Mouse (Mus musculus): Measurements from ENCODE around the gene Cdk6. TPM values are rescaled to one million over a fixed set of nuclear protein-coding genes. Genes with fewer than 3 reads are reported as not detected.

Cdk6 gene
- polyA plus RNA-seq, 1 experiment: 30.9 TPM

- H3K27me3 ChIP-seq (ENCODE audit: control insufficient read depth, insufficient read depth, insufficient read length): no peaks in the 10 kb centered on the region
- no peak overlapping the region for H3ac ChIP-seq (ENCODE audit: control insufficient read depth, insufficient read length, low read depth)
- H3K36me3 ChIP-seq (ENCODE audit: control insufficient read depth, insufficient read depth): peaks cover 17% of the 10 kb centered on the region
- peaks cover 99% of the 10 kb centered on the region for H3K79me2 ChIP-seq (ENCODE audit: control insufficient read depth, insufficient read depth)
- TF ChIP-seq CTCF (IDR thresholded peaks at IDR 0.05; ENCODE audit: control insufficient read depth, insufficient read depth, insufficient read length) (no peak), MYOD1 (IDR thresholded peaks at IDR 0.05; ENCODE audit: control insufficient read depth, insufficient read length, low read depth) (no peak), USF1 (IDR thresholded peaks at IDR 0.05; ENCODE audit: low read depth) (no peak), MAX (IDR thresholded peaks at IDR 0.05) (no peak), CEBPB (IDR thresholded peaks at IDR 0.05; ENCODE audit: low read depth) (no peak), FOSL1 (IDR thresholded peaks at IDR 0.05; ENCODE audit: insufficient read depth, low read length, poor library complexity, severe bottlenecking) (no peak), MYOG (IDR thresholded peaks at IDR 0.05; ENCODE audit: control insufficient read depth, extremely low read depth, insufficient read length) (no peak)
- H3K79me3 ChIP-seq (ENCODE audit: low read depth): peaks cover 79% of the 10 kb centered on the region
- H3K4me3 ChIP-seq (ENCODE audit: insufficient read depth, poor library complexity, severe bottlenecking): no peak overlapping the region
Observed at GRCm38 (mm10) chr5:3374763-3375162, 33.5 kb downstream of the Cdk6 start.

GRCm38 (mm10) chr5:3376167-3376566 is 34.9 kb downstream of the Cdk6 start:
- no peak for TF ChIP-seq CTCF (IDR thresholded peaks at IDR 0.05; ENCODE audit: control insufficient read depth, insufficient read depth, insufficient read length)
- TF ChIP-seq MYOD1 (IDR thresholded peaks at IDR 0.05; ENCODE audit: control insufficient read depth, insufficient read length, low read depth): no peak
- no peak for TF ChIP-seq CEBPB (IDR thresholded peaks at IDR 0.05; ENCODE audit: low read depth)
- no peak for TF ChIP-seq USF1 (IDR thresholded peaks at IDR 0.05; ENCODE audit: low read depth)
- TF ChIP-seq MYOG (IDR thresholded peaks at IDR 0.05; ENCODE audit: control insufficient read depth, extremely low read depth, insufficient read length): no peak
- TF ChIP-seq MAX (IDR thresholded peaks at IDR 0.05): no peak
- no peak for TF ChIP-seq FOSL1 (IDR thresholded peaks at IDR 0.05; ENCODE audit: insufficient read depth, low read length, poor library complexity, severe bottlenecking)
- H3K79me2 ChIP-seq (ENCODE audit: control insufficient read depth, insufficient read depth): peaks cover 99% of the 10 kb centered on the region
- H3K27me3 ChIP-seq (ENCODE audit: control insufficient read depth, insufficient read depth, insufficient read length): no peaks in the 10 kb centered on the region
- H3K4me3 ChIP-seq (ENCODE audit: insufficient read depth, poor library complexity, severe bottlenecking): no peak overlapping the region
- H3K79me3 ChIP-seq (ENCODE audit: low read depth): peaks cover 78% of the 10 kb centered on the region
- H3K36me3 ChIP-seq (ENCODE audit: control insufficient read depth, insufficient read depth): peaks cover 17% of the 10 kb centered on the region
- no peak overlapping the region for H3ac ChIP-seq (ENCODE audit: control insufficient read depth, insufficient read length, low read depth)

DNA sequence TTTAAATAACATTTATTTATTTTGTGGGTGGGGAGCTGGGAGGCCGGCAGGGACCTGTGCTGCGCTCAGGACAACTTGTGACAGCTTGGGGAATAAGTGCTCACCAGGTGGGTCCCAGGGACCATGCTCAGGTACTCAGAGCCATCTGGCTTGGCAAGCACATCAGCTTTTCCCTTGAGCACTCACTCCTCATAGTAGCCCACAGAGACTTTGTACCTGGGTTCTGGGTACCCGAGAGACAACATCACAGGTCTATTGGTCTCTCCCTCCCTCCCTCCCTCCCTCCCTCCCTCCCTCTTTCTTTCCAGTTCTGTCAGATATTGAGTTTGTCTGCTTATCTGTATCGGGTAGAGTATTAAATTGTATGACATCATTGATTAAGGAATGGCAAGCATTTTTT is 38.0 kb downstream of the Cdk6 start:
- no peak overlapping the region for H3ac ChIP-seq (ENCODE audit: control insufficient read depth, insufficient read length, low read depth)
- H3K4me3 ChIP-seq (ENCODE audit: insufficient read depth, poor library complexity, severe bottlenecking): no peak overlapping the region
- peaks cover 99% of the 10 kb centered on the region for H3K79me2 ChIP-seq (ENCODE audit: control insufficient read depth, insufficient read depth)
- H3K79me3 ChIP-seq (ENCODE audit: low read depth): peaks cover 87% of the 10 kb centered on the region
- no peak for TF ChIP-seq USF1 (IDR thresholded peaks at IDR 0.05; ENCODE audit: low read depth)
- TF ChIP-seq MAX (IDR thresholded peaks at IDR 0.05): no peak
- TF ChIP-seq MYOG (IDR thresholded peaks at IDR 0.05; ENCODE audit: control insufficient read depth, extremely low read depth, insufficient read length): no peak
- no peak for TF ChIP-seq MYOD1 (IDR thresholded peaks at IDR 0.05; ENCODE audit: control insufficient read depth, insufficient read length, low read depth)
- TF ChIP-seq FOSL1 (IDR thresholded peaks at IDR 0.05; ENCODE audit: insufficient read depth, low read length, poor library complexity, severe bottlenecking): no peak
- no peak for TF ChIP-seq CTCF (IDR thresholded peaks at IDR 0.05; ENCODE audit: control insufficient read depth, insufficient read depth, insufficient read length)
- no peak for TF ChIP-seq CEBPB (IDR thresholded peaks at IDR 0.05; ENCODE audit: low read depth)
- peaks cover 15% of the 10 kb centered on the region for H3K36me3 ChIP-seq (ENCODE audit: control insufficient read depth, insufficient read depth)
- no peaks in the 10 kb centered on the region for H3K27me3 ChIP-seq (ENCODE audit: control insufficient read depth, insufficient read depth, insufficient read length)

DNA sequence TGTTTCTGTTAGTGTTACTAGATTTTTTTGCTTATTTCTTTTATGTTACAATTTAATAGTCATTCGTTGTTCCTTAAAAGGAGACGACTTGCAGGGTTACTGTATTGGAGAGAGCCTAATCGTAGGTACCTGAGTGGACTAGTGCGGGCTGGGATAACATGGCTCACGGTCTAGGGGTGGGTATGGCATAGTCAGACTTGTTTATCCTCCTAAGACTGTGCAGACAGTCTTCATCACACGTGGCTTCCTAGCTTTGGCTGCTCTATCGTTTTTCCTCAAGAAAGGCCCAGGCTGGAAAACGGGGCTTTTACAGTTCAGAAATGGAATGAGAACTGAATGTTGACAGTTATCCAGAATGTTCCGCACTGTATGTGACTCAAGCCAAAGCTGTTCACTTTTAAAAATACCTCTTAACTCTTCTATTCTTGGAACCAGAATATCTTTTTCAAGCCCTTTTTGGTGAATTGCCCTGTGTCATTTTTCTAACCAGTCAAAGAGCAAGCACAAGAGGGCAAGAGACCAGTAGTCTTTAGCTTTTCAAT is 39.5 kb downstream of the Cdk6 start:
- Histone ChIP-seq H3K79me3 (ENCODE audit: low read depth) (peaks cover 88% of the 10 kb centered on the region), H3K4me3 (ENCODE audit: insufficient read depth, poor library complexity, severe bottlenecking) (no peak overlapping the region), H3K27me3 (ENCODE audit: control insufficient read depth, insufficient read depth, insufficient read length) (no peaks in the 10 kb centered on the region), H3K79me2 (ENCODE audit: control insufficient read depth, insufficient read depth) (peaks cover 99% of the 10 kb centered on the region), H3ac (ENCODE audit: control insufficient read depth, insufficient read length, low read depth) (no peak overlapping the region), H3K36me3 (ENCODE audit: control insufficient read depth, insufficient read depth) (peaks cover 13% of the 10 kb centered on the region)
- no peak for TF ChIP-seq MYOD1 (IDR thresholded peaks at IDR 0.05; ENCODE audit: control insufficient read depth, insufficient read length, low read depth)
- TF ChIP-seq USF1 (IDR thresholded peaks at IDR 0.05; ENCODE audit: low read depth): no peak
- no peak for TF ChIP-seq FOSL1 (IDR thresholded peaks at IDR 0.05; ENCODE audit: insufficient read depth, low read length, poor library complexity, severe bottlenecking)
- TF ChIP-seq CTCF (IDR thresholded peaks at IDR 0.05; ENCODE audit: control insufficient read depth, insufficient read depth, insufficient read length): no peak
- no peak for TF ChIP-seq CEBPB (IDR thresholded peaks at IDR 0.05; ENCODE audit: low read depth)
- TF ChIP-seq MYOG (IDR thresholded peaks at IDR 0.05; ENCODE audit: control insufficient read depth, extremely low read depth, insufficient read length): no peak
- TF ChIP-seq MAX (IDR thresholded peaks at IDR 0.05): no peak

DNA sequence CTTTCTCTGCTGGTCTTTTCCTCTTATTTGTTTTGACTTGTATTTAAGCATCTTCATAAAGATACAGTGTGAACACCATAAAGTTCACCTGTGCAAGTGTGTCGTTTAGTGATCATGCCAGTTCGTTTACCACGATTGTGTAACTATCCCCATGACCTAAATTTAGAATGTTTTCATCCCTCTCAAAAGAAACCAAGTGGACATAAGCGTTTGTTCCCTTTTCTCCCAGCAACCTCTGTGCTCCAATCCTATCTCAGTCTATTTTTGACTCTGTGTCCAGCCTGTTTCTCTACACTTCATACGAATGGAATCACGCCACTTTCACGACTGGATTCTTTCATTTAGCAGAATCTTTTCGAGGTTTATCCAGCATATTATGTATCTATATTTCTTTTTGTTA is 40.5 kb downstream of the Cdk6 start:
- Histone ChIP-seq H3ac (ENCODE audit: control insufficient read depth, insufficient read length, low read depth) (no peak overlapping the region), H3K79me2 (ENCODE audit: control insufficient read depth, insufficient read depth) (peaks cover 100% of the 10 kb centered on the region), H3K79me3 (ENCODE audit: low read depth) (peaks cover 90% of the 10 kb centered on the region), H3K4me3 (ENCODE audit: insufficient read depth, poor library complexity, severe bottlenecking) (no peak overlapping the region), H3K27me3 (ENCODE audit: control insufficient read depth, insufficient read depth, insufficient read length) (no peaks in the 10 kb centered on the region), H3K36me3 (ENCODE audit: control insufficient read depth, insufficient read depth) (peaks cover 13% of the 10 kb centered on the region)
- TF ChIP-seq USF1 (IDR thresholded peaks at IDR 0.05; ENCODE audit: low read depth) (no peak), MYOG (IDR thresholded peaks at IDR 0.05; ENCODE audit: control insufficient read depth, extremely low read depth, insufficient read length) (no peak), CTCF (IDR thresholded peaks at IDR 0.05; ENCODE audit: control insufficient read depth, insufficient read depth, insufficient read length) (no peak), FOSL1 (IDR thresholded peaks at IDR 0.05; ENCODE audit: insufficient read depth, low read length, poor library complexity, severe bottlenecking) (no peak), MYOD1 (IDR thresholded peaks at IDR 0.05; ENCODE audit: control insufficient read depth, insufficient read length, low read depth) (no peak), MAX (IDR thresholded peaks at IDR 0.05) (no peak), CEBPB (IDR thresholded peaks at IDR 0.05; ENCODE audit: low read depth) (no peak)
